Mouse (Mus musculus) ovary, postnatal 10 days (tissue): Measurements from ENCODE around the gene Pde4b.

Experiments
- DNase-seq: peaks from one replicate; pipeline ENCODE4 v3.0.0; 2022; ENCODE audit warnings: low spot score

Gene Pde4b

GRCm38 (mm10) chr4:102290052-102290734 is 202.8 kb downstream of the Pde4b start:
- no peak for DNase-seq

DNA sequence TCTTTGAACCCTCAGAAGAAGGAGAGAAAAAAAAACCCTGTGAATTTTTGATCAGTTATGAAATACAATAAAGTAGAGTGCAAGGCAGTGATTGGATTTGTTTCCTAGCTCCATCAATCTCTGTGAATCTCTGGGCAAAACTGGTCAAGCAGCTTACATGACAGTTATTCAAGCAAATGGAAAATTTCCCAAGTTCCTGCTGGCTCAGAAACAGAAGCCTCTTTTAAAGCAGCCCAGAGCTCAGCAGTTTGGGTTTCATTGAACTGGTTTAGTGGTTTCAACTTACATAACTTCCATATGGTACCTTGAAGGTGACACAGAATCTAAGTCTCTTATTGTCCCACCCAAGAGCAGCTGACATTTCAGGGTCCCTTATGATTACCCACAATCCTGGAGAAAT is 210.2 kb downstream of the Pde4b start:
- DNase-seq: no peak

DNA sequence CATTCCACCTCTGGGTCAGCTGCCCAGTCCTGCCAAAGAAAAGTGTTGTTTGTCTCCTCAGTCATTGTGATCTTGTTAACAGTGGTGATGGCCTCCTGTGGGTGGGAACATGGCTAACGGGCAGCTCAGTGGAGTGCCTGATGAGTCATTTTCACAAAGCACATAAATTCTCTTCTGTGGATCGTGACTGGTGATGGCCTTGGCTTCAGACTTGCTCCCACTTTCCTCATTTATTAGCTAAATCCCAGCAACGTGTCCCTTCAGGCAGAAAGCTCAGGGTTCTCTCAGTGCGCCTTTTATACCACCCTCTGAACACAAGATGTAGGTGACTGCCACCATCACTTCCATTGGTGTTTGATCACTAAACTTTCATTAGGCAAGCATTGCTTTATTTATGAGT is 215.2 kb downstream of the Pde4b start:
- DNase-seq: no peak

- DNase-seq: no peak
Observed at GRCm38 (mm10) chr4:102307661-102308297, 220.4 kb downstream of the Pde4b start.

GRCm38 (mm10) chr4:102310630-102311029 is 223.3 kb downstream of the Pde4b start:
- DNase-seq: no peak

DNA sequence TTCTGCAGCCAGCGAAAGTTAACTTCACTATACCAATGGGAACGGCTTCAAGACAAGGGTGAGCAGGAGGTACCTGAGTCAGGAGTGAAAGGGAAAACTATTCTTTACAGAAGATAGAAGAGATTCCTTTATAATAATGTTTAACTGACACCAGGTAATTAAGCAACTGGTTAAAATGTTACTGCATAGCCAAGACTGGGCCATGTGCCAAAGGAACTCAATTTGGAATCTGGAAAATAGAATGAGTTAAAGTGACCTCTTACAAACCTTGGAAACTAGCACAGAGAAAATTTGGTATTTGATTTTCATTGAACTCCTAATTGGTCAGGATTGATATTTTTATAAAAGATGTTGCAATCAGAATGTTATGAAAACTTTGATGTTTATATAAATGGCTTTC is 228.7 kb downstream of the Pde4b start:
- DNase-seq: no peak

DNA sequence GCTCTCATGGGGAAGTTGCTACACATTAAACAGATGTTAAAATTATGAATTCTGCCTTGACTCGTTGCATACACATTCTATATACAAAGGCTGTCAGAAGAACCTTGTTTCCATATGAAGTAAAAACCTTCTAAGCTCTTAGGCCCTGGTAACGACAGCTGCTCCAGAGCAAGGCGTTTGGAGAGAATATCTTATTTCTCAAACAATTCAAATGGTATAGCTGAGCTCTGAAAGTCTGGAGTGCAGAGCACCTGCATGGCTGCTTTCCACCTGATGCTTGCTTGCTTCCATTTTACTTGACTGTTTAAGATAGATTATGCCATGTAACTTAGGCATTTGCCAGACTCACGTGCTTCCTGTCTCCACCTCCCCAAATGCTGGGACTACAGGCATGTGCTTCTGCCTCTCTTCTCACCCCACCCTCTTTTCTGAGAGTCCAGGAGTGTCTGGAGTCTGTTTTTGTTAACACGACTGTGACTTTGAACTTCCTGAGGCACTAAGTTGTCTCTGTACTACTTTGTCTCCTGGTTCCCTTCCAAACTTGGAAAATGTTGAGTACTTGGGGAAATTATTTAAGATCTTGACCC is 229.4 kb downstream of the Pde4b start:
- DNase-seq: no peak

GRCm38 (mm10) chr4:102318596-102318995 is 231.3 kb downstream of the Pde4b start:
- no peak for DNase-seq

GRCm38 (mm10) chr4:102321340-102321739 is 234.0 kb downstream of the Pde4b start:
- DNase-seq: no peak

DNA sequence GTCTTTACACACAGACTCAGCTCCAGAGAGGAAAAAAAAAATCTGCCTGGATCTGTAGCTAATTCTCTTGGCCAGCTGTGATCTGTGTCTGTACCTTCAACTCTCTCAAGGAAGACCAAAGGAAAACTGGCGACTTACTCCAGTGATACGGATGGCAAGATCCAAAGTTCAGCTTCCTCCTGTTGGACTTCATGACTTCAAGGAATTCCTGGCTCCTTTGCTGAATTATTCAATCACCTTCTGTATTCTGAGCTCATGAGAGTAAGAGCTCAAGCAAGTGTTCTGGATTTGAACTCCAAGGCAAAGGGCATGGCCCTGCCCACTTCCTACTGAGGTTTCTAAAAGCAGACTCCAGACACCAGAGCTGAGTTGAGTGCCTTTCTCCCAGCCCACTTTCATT is 245.0 kb downstream of the Pde4b start:
- DNase-seq: no peak

DNA sequence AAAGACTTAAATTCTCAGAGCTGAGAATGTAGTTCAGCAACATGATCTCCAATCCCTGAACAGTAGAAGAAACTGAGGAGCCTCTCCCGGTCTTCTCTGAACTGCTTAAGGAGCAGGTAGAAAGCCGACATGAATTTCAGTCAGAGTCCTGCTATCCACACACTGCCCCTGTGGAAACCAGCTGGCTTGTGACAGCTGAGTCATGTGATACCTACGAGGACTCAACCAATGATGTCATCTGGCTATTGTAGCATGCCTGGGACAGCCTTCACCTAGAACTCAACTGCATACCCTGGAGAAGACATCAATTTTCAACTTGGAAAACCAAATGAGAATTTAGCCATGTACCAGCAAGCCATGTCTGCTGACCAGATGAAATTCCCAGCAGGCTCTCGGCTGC is 245.5 kb downstream of the Pde4b start:
- DNase-seq: no peak

DNA sequence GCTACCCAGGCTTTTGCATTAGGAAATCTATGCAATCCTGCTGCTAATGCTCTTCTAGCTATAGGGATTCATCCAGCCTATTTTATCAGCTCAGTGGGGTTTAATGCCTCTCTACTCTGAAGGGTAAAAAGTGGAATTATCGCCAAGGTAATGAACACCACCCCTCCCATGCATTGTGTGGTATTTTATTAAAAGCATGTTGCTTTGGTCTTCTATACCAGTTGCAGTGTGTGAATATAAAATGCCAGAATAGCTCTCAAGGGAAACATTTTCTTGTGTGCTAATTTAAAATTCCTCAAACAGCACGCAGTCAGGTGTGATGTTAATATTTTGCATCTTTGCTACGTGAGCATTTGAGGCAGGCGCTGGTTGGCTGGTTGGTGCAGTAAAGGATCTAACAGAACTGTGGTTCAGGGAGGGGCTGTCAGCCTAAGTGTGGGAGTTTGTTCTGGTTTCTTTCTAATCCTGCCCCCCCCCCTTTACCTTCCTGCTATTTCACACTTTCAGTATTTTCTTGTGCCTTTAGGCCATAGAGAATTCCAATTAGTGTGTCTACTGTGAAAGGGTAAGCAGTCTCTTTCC is 259.7 kb downstream of the Pde4b start:
- no peak for DNase-seq

DNA sequence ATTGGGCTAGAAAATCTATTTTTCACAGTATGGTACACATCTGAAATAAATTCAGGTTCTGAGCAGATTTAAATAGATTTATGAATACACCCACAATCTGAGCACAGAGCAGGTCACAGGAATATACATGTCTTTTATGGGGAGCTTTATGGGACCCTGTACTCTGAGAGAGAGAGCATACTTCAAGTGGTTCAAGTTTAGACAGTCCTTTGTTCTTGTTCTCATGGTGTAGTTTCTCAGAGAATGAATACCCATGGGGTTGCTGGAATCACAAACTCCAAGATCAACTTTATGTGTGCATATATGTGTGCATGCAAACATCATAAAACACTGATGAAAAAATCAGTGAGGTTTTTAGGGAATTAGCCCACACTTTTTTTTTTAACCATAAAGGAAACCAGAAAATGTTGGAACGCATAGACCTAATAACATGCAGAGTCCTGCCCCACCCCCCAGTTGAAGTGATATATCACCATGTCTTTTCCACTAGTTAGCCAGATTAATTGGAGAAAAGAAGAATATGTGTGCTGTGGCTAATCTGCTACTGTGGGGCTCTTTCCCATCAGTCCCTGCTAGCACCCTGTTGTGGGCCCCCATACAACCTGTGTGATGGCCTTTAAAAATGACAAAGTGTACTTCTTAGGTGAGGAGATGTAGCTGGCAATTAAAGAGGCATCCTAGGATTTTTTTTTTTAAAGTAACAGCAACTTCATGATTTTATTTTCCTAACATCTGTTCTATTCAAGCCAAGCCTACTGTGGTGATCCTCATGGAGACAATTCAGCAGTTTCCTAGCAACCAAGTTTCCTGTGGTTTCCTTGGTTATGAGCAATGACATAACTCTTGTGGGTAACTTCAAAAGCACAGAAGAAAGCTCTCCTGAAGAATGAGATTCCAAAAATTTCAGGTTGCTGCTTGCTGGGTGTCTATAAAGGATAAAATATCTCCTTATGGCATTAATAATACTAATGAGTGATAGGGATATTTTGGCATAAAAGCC is 264.4 kb downstream of the Pde4b start:
- no peak for DNase-seq

GRCm38 (mm10) chr4:102353641-102354403 is 266.5 kb downstream of the Pde4b start:
- no peak for DNase-seq

DNA sequence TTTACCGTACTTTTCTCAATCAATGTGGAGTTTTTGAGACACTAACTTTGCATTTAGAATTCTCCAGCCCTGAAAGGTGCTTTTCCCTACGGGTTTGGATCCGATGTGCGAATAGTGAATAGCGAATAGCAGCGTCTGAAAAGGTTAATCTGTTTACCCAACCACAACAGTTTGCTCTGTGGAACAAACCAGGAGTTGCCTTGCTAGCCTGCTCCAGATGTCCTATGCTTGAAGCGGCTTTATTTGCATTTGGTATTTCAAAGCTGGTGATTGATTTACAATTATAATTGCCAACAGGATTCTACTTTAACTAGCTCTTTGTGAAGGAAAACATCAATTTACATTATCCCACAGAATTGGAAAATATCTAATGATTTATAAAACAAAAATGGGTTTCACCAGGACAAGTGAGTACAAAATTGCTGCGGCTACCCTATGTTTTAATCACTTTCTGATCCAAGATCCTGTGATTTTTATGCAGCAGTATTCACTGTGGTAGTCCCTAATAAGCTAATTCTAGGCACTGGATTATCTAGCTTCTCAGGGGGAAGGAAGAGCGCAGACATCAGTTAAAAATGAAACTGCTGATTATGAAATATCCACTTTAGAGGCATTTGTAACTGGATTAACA is 280.9 kb downstream of the Pde4b start:
- DNase-seq: no peak

DNA sequence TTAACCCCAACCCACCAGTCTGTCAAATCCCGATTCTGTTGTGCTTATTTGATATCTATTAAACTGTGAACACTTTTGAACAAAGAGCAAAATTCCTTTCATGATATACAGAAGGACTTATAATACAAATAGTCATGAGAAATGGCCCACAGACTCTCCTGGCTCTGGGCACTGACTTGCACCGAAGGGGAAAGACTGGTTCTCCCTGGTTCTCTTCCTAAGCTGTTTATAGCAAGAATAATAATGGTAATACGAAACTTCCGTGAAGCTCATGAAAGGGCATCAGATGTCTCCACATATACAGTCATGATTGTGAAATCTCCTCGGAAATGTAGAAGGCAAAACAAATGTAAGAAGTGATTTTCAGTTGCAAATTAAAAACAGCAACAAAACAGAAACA is 287.3 kb downstream of the Pde4b start:
- no peak for DNase-seq

DNA sequence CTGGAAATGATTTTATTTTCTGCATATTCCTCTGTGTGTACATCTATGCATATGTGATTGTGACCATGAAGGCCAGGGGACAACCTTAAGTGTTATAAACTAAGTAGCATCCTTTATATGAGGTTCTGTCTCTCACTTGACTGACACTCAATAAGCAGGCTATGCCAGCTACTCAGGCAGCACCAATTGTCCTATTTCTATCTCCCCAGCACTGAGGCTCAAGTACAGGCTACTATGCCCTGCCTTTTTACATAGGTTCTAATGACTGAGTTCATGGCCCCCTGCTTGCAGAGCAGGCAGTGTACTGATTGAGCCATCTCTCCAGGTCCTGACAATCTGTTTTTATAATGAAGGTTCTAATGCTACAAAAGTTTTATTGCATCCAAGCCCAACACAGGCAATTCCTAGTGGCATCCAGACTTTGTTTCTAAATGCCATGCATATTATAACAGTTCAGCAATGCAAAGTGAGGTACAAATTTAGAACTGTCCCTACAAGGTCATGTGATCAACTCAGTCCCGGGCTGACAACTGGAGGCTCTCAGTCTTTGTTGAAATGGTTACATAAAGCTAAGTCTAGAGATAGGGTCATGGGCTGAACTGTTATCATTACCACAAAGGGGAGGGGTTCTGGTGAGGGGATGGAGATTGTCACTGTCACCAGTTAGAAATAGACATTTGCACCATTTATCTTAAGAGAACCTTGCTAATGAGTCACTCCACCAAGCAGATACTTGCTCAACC is 295.6 kb downstream of the Pde4b start:
- no peak for DNase-seq

DNA sequence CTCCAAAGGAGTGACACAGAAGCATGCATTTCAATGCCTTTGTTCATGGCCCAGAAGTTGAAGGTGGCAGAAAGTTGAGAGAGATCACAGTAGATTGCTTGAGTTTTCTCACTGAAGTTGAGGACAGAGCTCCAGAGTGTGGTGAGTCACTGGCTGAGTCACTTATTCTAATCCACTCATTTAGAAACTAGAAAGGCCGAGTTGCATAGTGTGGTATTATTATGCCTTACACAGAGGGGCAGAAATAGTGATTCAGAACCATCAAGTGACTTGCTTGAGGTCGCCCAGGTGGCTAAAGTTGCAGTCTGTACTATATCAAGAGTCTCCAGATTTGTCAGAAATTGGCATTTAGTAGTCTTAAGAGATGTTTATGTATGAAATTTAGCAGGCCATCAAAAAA is 306.3 kb downstream of the Pde4b start:
- no peak for DNase-seq

DNA sequence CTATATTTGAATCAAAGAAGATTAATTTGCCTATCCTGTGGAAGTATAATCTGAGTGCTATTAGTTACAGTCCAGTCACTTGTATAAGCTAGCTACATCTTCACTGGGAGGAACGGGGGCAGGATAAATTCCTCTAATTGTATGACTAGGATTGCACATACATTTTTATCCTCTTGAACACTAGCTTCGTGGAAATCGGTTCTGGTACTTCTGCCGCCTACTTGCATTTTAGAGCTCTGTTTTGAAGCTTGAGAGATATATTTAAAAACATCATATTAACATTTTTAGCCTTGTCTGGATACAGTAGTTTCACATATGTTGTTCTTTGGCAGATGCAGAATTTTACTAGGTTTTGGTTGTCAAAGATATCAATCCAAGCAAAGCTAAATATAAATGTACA is 310.0 kb downstream of the Pde4b start:
- DNase-seq: no peak

- no peak for DNase-seq
Observed at GRCm38 (mm10) chr4:102398512-102398911, 311.2 kb downstream of the Pde4b start.
